Mouse (Mus musculus) liver, adult 2 months (tissue): ENCODE measurements around the gene Muc5ac.

ENCODE experiments used
- CTCF ChIP-seq: fragments of 200-500 bp; IDR thresholded peaks from 2 replicates; pipeline ENCODE4 v1.5.1; 2011; ENCODE audit warnings: low read depth, low read length, control low read depth
- POLR2A ChIP-seq: fragments of 200-500 bp; IDR thresholded peaks from 2 replicates; pipeline ENCODE4 v1.6.1; 2011; ENCODE audit warnings: low read length, control low read depth; ENCODE audit not compliant: insufficient read depth; ENCODE audit errors: extremely low read depth

- TF ChIP-seq CTCF (no peak), POLR2A (no peak)
Measured at GRCm38 (mm10) chr7:141817355-141818075, 28.7 kb downstream of the Muc5ac start.
